Mouse (Mus musculus) stomach, embryonic 14.5 days (tissue): ENCODE results near the gene Cacna2d3. TPM values are rescaled to one million over a fixed set of nuclear protein-coding genes. Genes with fewer than 3 reads are reported as not detected.

Experiments
- ATAC-seq: fragments of 200-750 bp; cut with Nextera tagmentation; 2 replicates; pipeline ENCODE4 v1.8.0; 2017; ENCODE audit warnings: low read depth, moderate TSS enrichment; ENCODE audit not compliant: insufficient number of reproducible peaks, insufficient read depth, low FRiP score
- H3K27ac ChIP-seq: fragments of 300-500 bp; sonication (generic); 2 replicates; pipeline ENCODE4 v1.5.1; 2014; ENCODE audit warnings: mild to moderate bottlenecking, low read length, moderate library complexity, mixed read lengths
- H3K27me3 ChIP-seq: fragments of 300-500 bp; sonication (generic); 2 replicates; pipeline ENCODE4 v1.6.1; 2014; ENCODE audit warnings: low read length, control low read depth, mixed read lengths; ENCODE audit not compliant: control insufficient read depth, insufficient read depth
- H3K36me3 ChIP-seq: fragments of 300-500 bp; sonication (generic); 2 replicates; pipeline ENCODE4 v1.6.1; 2014; ENCODE audit warnings: mild to moderate bottlenecking, control low read depth, low read length, moderate library complexity, mixed read lengths; ENCODE audit not compliant: control insufficient read depth, insufficient read depth
- H3K4me1 ChIP-seq: fragments of 300-500 bp; sonication (generic); 2 replicates; pipeline ENCODE4 v1.6.1; 2014; ENCODE audit warnings: low read length, control low read depth, mixed read lengths; ENCODE audit not compliant: control insufficient read depth, insufficient read depth
- H3K4me2 ChIP-seq: fragments of 300-500 bp; sonication (generic); replicated peaks from 2 replicates; pipeline ENCODE4 v1.6.1; 2014; ENCODE audit warnings: low read depth, low read length, control low read depth
- H3K4me3 ChIP-seq: fragments of 300-500 bp; sonication (generic); 2 replicates; pipeline ENCODE4 v1.5.1; 2014; ENCODE audit warnings: low read depth, low read length, control low read depth
- H3K9ac ChIP-seq: fragments of 300-500 bp; sonication (generic); replicated peaks from 2 replicates; pipeline ENCODE4 v1.6.1; 2014; ENCODE audit warnings: low read depth, mild to moderate bottlenecking, control low read depth, low read length, moderate library complexity, mixed read lengths
- H3K9me3 ChIP-seq: fragments of 300-500 bp; sonication (generic); 2 replicates; pipeline ENCODE4 v1.6.1; 2016; ENCODE audit warnings: low read depth, low read length, control low read depth; ENCODE audit not compliant: control insufficient read depth
- WGBS: fragments of 180-500 bp; shearing (Covaris S2); extraction: QIAGEN DNeasy Blood & Tissue Kit; methylation state at CpG from one replicate; pipeline ENCODE4 v1.1.7; 2014; 5-methylcytosine and 5-hydroxymethylcytosine counted together
- polyA plus RNA-seq: library from polyadenylated mRNA; unstranded; fragments of >200 nt; fragmentation: Nextera tagmentation; extraction: Ambion mirVana; gene quantifications from 2 replicates; pipeline ENCODE4 v1.2.1, GENCODE M21; 2014

Gene Cacna2d3
- polyA plus RNA-seq: 2.2 and 3.5 TPM in 2 replicates

DNA sequence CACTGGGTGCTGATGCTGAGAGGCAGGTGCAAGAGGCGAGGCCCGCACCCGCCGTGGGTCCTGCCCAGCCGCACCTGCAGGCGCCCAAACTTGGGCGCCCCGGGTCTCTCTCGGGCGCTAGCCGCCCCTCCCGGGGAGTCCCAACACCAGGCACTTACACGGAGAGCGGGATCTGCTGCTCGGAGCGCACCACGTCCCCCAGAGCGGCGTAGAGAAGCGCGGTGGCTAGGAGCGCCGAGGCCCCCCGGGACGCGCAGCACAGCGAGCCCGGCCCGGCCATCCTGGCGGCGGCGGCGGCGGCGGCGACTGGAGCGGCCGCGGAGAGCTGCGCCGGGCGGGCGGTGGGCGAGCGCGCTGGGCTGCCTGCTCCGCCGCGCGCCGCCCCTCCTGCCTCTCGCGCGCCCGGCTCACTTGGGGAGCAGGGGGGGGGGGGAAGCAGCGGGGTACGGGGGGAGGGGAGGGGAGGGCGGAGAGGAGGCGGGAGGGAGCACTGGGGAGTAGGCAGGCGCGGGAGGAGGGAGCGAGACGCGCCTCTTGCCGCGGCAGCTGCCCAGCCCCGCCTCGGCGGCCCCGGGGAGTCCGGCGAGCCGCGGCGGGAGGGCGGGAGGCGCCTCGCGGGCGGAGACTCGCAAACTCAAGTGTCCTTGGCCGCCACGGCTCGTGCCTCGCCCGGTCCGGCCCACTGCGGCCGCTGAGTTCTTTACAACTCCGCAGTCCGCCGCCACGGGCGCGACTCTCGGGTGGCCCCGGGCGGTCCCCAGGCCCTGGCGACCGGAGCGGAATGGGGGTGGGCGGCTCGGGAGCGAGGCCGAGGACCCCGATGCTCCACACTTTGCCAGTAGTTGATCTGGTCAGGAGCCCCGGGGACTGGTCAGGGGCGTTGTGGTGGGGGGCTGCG lies at the start of gene Cacna2d3:
Gene Cacna2d3 (minus strand): TSS at position 377 of the 898 bp plus-strand sequence.
- Histone ChIP-seq H3K4me2 (peak within 1 kb of the TSS; percentile 99), H3K36me3 (no peaks in the 10 kb centered on the region), H3K27me3 (peaks cover 53% of the 10 kb centered on the region), H3K4me3 (peak within 1 kb of the TSS; percentile 60), H3K9ac (peak within 1 kb of the TSS; percentile 40; the same call in 1 of the 2 replicates), H3K4me1 (no peaks in the 10 kb centered on the region; the same call in 1 of the 2 replicates), H3K27ac (no peak within 1 kb of the TSS), H3K9me3 (no peaks in the 10 kb centered on the region)
- ATAC-seq: peak; percentile 76
- WGBS: under 1% methylated on average over 53 of the region's 109 CpGs

DNA sequence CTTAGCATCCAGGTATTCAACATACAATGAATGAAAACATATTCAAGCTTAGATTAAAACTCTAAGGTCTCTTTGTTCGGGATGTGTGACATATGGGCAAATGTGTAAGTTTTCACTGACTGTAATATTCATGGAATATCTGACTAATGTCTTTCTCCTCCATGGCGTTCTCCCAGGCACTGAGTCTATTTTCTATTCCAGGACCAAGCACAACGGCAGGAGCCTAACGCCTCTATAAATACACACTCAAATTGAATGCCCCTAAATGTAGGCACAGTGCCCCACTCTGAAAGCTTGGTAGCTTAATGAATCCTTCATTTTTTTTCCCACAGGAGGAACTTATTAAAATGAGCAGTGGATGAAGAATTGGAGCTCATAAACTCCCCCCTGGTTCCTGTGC lies 47.8 kb upstream of the Cacna2d3 start:
- H3K4me1 ChIP-seq: no peaks in the 10 kb centered on the region
- no peak overlapping the region for H3K4me2 ChIP-seq
- no peaks in the 10 kb centered on the region for H3K27me3 ChIP-seq
- ATAC-seq: no peak
- 91% methylated on average over 4 of the region's 4 CpGs for WGBS
- H3K27ac ChIP-seq: no peak overlapping the region
- no peak overlapping the region for H3K9ac ChIP-seq
- no peaks in the 10 kb centered on the region for H3K9me3 ChIP-seq
- H3K36me3 ChIP-seq: no peaks in the 10 kb centered on the region
- no peak overlapping the region for H3K4me3 ChIP-seq

DNA sequence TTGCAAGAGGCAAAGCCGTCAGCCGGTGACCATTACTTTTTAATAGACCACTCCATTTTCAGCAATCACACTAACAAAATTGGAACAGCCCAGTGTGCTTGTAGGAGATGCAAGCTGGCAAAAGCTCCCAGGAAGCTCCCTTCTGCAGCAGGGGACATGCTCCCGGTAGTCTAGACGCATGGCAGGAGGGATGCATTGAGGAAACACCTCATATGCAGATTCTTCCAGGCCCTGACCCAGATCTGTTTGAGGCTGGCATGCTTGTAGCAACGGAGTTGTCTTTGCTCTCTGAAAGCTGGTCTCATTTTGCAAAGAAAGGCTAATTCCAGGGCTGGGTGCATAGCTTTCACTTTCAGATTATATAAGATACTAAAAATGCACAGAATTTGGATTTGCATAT lies 31.2 kb upstream of the Cacna2d3 start:
- WGBS: 61% methylated on average over 5 of the region's 5 CpGs
- H3K36me3 ChIP-seq: no peaks in the 10 kb centered on the region
- ATAC-seq: no peak
- H3K4me2 ChIP-seq: no peak overlapping the region
- H3K27ac ChIP-seq: no peak overlapping the region
- H3K4me3 ChIP-seq: no peak overlapping the region
- no peaks in the 10 kb centered on the region for H3K27me3 ChIP-seq
- no peak overlapping the region for H3K9ac ChIP-seq
- no peaks in the 10 kb centered on the region for H3K9me3 ChIP-seq
- H3K4me1 ChIP-seq: no peaks in the 10 kb centered on the region

DNA sequence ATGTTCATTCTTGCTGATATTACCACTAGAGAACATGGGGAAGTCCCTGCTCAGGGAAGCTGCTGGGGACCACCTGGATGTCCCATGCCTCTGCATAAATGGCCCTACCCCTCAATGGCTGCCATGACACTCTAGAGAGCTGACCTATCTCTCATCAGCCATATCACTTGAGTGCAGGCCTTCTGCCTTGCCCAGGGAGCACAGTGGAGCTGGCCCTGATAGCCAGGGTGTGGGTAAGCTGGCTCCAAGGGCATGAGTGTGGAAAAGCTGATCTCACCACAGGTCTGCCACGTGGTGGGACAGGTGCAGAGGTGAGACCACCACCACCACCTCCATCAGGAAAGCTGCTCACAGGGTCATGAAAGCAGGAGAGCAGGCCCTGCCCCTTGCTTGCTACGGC lies 17.1 kb upstream of the Cacna2d3 start:
- Histone ChIP-seq H3K4me1 (no peaks in the 10 kb centered on the region), H3K4me3 (no peak overlapping the region), H3K27ac (no peak overlapping the region), H3K4me2 (no peak overlapping the region), H3K36me3 (no peaks in the 10 kb centered on the region), H3K9ac (no peak overlapping the region), H3K9me3 (no peaks in the 10 kb centered on the region), H3K27me3 (no peaks in the 10 kb centered on the region)
- ATAC-seq: no peak
- 82% methylated on average over 2 of the region's 2 CpGs for WGBS

DNA sequence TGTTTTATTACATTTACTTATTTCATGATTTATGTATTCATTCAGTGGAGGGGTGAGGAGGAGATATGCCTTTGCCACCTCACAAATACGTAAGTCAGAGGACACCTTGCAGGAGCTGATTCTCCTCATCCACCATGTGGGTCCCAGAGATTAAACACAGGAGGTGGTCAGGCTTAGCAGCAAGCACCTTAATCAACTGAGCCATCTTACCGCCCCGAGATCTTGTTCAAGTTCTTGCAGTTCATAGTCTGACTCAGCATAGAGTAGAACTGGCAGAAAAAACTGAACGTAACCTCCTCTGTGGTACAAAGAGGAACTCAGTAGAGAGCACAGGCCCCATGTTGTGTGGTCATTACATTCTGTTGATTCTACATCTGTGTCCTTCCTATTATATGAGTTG lies 8.6 kb upstream of the Cacna2d3 start:
- no peak overlapping the region for H3K4me3 ChIP-seq
- H3K9me3 ChIP-seq: no peaks in the 10 kb centered on the region
- H3K27me3 ChIP-seq: 0 out of 2 replicates have a peak, but pooled peaks cover 8% of the 10 kb centered on the region
- 83% methylated on average over 4 of the region's 4 CpGs for WGBS
- no peak overlapping the region for H3K4me2 ChIP-seq
- H3K27ac ChIP-seq: no peak overlapping the region
- H3K4me1 ChIP-seq: no peaks in the 10 kb centered on the region
- ATAC-seq: no peak
- H3K9ac ChIP-seq: no peak overlapping the region
- H3K36me3 ChIP-seq: no peaks in the 10 kb centered on the region

DNA sequence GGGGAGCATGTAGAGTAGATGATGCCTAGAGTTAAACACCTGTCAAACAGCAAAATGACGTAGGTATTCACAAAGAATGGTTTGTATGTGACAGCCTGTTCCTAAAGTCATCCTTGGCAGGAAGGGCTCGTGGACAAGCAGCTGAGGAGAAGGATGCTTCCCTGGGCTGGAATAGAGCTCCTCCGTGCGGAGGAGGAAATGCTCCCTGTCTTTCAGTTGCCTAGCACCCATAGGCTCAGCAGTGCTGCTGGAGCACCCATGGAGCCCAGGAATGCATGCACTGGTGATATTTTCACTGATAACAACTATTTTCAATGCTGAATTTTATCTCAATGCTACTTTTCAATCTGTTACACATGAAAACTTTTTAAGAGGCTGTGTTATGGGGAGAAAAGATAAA lies 7.3 kb upstream of the Cacna2d3 start:
- Histone ChIP-seq H3K4me1 (no peaks in the 10 kb centered on the region), H3K9me3 (no peaks in the 10 kb centered on the region), H3K36me3 (no peaks in the 10 kb centered on the region), H3K9ac (no peak overlapping the region), H3K27me3 (peaks cover 10% of the 10 kb centered on the region; the same call in 1 of the 2 replicates), H3K27ac (no peak overlapping the region), H3K4me2 (no peak overlapping the region), H3K4me3 (no peak overlapping the region)
- WGBS: 76% methylated on average over 4 of the region's 4 CpGs
- ATAC-seq: no peak

DNA sequence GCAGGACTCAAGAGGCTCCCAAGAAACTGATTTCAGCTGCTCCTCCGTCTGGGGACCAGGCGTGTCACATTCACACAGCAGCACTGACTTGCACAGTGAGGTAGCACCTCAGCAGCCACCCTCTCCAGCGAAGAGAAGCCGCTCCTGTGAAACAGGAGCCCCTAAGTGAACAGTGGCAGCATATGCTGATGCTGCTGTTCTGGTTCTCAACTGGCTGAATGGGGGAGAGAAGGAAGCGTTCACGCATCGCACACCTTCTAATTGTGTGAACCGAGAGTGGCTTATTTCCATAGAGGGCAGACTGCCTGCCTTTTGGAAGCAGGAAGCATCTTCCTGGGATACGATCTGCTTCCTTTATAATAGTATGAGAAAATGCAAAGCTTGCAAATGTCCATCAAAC lies 5.9 kb upstream of the Cacna2d3 start:
- Histone ChIP-seq H3K9ac (no peak overlapping the region), H3K27me3 (peaks cover 24% of the 10 kb centered on the region), H3K9me3 (no peaks in the 10 kb centered on the region), H3K27ac (no peak overlapping the region), H3K4me3 (no peak overlapping the region), H3K36me3 (no peaks in the 10 kb centered on the region), H3K4me1 (no peaks in the 10 kb centered on the region), H3K4me2 (no peak overlapping the region)
- 79% methylated on average over 9 of the region's 9 CpGs for WGBS
- ATAC-seq: no peak

DNA sequence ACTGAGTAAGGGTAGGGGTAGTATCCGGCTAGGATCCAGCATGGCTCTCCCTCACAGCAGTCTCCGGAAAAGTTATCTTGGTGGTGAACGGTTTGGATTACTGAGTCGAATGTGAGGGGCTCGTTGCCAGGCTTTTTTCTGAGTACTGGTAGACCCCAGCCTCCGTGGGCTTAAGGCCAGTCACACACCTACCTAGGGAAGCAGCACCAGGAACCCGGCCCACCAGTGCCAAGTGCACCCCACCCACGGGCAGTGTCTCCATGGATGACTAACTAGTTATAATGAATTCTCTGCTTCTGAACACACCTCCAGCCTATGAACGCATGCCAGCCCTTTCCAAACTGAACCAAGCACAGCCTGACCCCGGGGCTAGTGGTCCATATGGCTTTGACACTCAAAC lies 1.6 kb upstream of the Cacna2d3 start:
- H3K27ac ChIP-seq: no peak overlapping the region
- H3K9ac ChIP-seq: no peak overlapping the region
- no peaks in the 10 kb centered on the region; the same call in 1 of the 2 replicates for H3K4me1 ChIP-seq
- peaks cover 53% of the 10 kb centered on the region for H3K27me3 ChIP-seq
- H3K9me3 ChIP-seq: no peaks in the 10 kb centered on the region
- peak overlapping the region; percentile 60 for H3K4me3 ChIP-seq
- no peak for ATAC-seq
- 13% methylated on average over 10 of the region's 10 CpGs for WGBS
- peak overlapping the region; percentile 99 for H3K4me2 ChIP-seq
- no peaks in the 10 kb centered on the region for H3K36me3 ChIP-seq
